Mouse (Mus musculus): ENCODE data around the gene Susd4. TPM values are rescaled to one million over a fixed set of nuclear protein-coding genes. Genes with fewer than 3 reads are reported as not detected.

Gene Susd4
- polyA plus RNA-seq, 1 experiment from 2014 or later = 4.6 TPM

DNA sequence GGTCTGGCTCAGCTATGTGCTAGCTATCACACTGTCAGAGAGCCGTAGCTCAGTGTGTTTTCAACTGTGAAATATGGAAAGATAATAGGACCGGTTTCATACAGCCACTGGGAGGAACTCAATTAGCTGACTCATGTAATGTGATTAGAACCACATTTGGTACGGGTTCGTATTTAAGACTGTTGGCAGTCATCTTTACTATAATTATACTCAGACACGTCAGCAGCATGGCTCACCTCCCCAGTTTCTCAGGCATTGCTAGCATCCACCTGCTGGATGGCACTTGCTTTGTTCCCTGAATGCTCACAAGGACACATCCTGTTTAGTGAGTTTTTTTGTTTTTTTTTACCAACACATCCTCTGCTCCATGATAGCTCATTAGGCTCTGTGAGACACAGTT is 138.4 kb downstream of the Susd4 start:
- H3K27me3 ChIP-seq (replicated peaks; ENCODE audit: control insufficient read depth, insufficient read depth, low read length) = no peaks in the 10 kb centered on the region
- no peaks in the 10 kb centered on the region for H3K4me1 ChIP-seq (replicated peaks; ENCODE audit: control insufficient read depth, insufficient read depth, low read length)
- WGBS = 77% methylated on average over 5 of the region's 5 CpGs
- H3K4me3 ChIP-seq (ENCODE audit: low read depth, low read length) = no peak overlapping the region
- H3K9me3 ChIP-seq (ENCODE audit: control insufficient read depth) = no peaks in the 10 kb centered on the region
- no peak overlapping the region for H3K27ac ChIP-seq (ENCODE audit: low read depth, low read length)
- H3K4me2 ChIP-seq (replicated peaks; ENCODE audit: low read depth) = no peak overlapping the region
- no peaks in the 10 kb centered on the region for H3K36me3 ChIP-seq (ENCODE audit: control insufficient read depth, insufficient read depth)
- ATAC-seq = no peak
- no peak for TF ChIP-seq CTCF (IDR thresholded peaks at IDR 0.05; ENCODE audit: low read depth)
- no peak overlapping the region for H3K9ac ChIP-seq (ENCODE audit: low read depth, low read length)

DNA sequence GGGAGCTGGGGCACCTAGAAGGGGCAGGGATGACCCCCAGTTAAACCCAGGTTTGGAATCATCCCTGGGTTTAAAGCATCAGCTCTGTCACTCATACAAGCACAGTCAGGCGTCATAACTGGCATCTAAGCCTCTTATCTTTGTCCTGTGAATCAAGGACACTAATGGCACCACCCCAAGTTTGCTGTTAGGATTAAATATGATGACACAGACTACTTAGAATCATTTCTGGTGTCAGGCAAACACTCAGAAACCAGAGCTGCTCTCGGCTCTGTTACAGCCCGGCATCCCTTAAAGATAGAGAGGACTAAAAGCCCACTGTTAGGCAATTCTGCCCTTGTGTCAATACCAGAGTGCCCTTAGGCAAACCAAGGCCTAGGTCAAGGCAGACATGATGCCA is 139.2 kb downstream of the Susd4 start:
- Histone ChIP-seq H3K4me1 (replicated peaks; ENCODE audit: control insufficient read depth, insufficient read depth, low read length) (no peaks in the 10 kb centered on the region), H3K27me3 (replicated peaks; ENCODE audit: control insufficient read depth, insufficient read depth, low read length) (no peaks in the 10 kb centered on the region), H3K36me3 (ENCODE audit: control insufficient read depth, insufficient read depth) (no peaks in the 10 kb centered on the region), H3K4me3 (ENCODE audit: low read depth, low read length) (no peak overlapping the region), H3K9ac (ENCODE audit: low read depth, low read length) (no peak overlapping the region), H3K4me2 (replicated peaks; ENCODE audit: low read depth) (no peak overlapping the region), H3K9me3 (ENCODE audit: control insufficient read depth) (no peaks in the 10 kb centered on the region), H3K27ac (ENCODE audit: low read depth, low read length) (no peak overlapping the region)
- 46% methylated on average over 3 of the region's 3 CpGs for WGBS
- TF ChIP-seq CTCF (IDR thresholded peaks at IDR 0.05; ENCODE audit: low read depth) = no peak
- no peak for ATAC-seq

DNA sequence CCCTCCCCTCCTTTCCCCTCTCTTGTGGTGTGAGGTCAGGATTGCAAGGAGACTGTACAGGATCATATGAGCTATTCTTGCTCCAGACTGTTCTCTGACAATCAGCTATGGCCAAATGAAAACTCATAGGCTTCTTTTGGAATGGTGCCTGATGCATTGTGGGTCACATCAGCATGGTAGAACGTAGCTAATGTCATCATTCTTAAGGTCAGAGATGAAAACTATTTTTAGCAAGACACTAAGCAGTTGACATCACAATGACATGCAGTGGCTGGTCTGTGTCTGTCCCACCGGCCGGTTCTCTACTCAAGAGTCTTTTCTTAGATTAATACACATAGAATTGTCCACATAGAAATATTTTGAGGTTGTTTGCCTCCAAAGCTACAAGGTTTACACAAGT is 142.0 kb downstream of the Susd4 start:
- WGBS = 55% methylated on average over 3 of the region's 3 CpGs

DNA sequence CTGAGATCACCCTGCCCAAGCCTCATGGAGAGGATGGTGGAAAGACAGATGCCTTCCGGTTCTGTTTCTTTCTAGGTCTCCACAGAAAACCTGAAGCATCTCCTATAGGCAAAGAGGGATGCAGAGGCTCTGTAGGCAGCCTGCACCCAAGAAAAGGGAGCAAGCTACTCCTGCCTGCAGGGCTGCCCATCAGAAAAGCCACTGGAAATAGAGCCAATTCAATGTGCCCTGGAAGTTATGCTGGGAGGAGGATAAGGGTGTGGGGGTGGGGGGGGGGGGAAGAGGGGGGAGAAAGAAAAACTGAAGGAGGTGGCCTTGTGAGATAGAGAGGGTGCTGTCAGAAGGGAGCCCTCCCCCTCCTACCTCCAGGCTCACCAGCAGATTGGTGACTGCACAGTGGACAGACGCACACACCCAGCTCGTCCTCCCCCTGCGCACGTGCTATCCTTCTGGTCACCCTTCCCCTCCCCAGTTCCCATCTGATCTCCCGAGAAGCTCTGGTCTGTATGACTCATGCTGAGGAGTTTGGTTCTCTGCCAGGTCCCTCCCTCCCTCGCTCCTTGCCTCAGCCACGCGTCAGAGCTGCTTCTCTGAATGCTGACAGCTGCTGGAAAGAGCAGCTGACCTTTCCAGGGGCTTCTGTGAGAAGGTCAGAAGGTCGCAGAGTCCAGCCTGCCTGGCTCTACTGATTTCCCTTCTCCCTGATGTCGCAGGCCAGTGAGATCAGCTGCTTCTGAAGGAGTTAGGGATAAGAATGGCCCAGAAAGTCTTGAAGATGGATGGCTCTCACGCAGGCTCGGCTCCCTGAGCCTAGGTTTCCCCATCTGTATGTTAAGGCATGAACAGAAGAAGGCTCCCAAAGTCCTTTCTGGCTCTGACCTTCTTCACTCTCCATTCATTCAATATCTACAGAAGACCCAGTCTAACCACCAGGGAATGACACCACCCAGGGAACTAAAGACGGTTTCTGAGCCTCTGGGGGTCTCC is 144.7 kb downstream of the Susd4 start:
- Histone ChIP-seq H3K4me2 (replicated peaks; ENCODE audit: low read depth) (peak overlapping the region; percentile 21; the same call in 1 of the 2 replicates), H3K4me3 (ENCODE audit: low read depth, low read length) (no peak overlapping the region), H3K36me3 (ENCODE audit: control insufficient read depth, insufficient read depth) (no peaks in the 10 kb centered on the region), H3K4me1 (replicated peaks; ENCODE audit: control insufficient read depth, insufficient read depth, low read length) (no peaks in the 10 kb centered on the region; the same call in 1 of the 2 replicates), H3K9me3 (ENCODE audit: control insufficient read depth) (no peaks in the 10 kb centered on the region), H3K27ac (ENCODE audit: low read depth, low read length) (peak overlapping the region; percentile 23; the same call in 1 of the 2 replicates), H3K9ac (ENCODE audit: low read depth, low read length) (no peak overlapping the region), H3K27me3 (replicated peaks; ENCODE audit: control insufficient read depth, insufficient read depth, low read length) (no peaks in the 10 kb centered on the region)
- ATAC-seq = peak; percentile 93
- no peak for TF ChIP-seq CTCF (IDR thresholded peaks at IDR 0.05; ENCODE audit: low read depth)
- 27% methylated on average over 10 of the region's 14 CpGs for WGBS

More for the DNA sequence above, 142.0 kb downstream of the Susd4 start:
- Histone ChIP-seq H3K4me2 (replicated peaks; ENCODE audit: low read depth) (no peak overlapping the region), H3K36me3 (ENCODE audit: control insufficient read depth, insufficient read depth) (no peaks in the 10 kb centered on the region), H3K4me3 (ENCODE audit: low read depth, low read length) (no peak overlapping the region), H3K27me3 (replicated peaks; ENCODE audit: control insufficient read depth, insufficient read depth, low read length) (no peaks in the 10 kb centered on the region), H3K27ac (ENCODE audit: low read depth, low read length) (no peak overlapping the region; the same call in 1 of the 2 replicates), H3K4me1 (replicated peaks; ENCODE audit: control insufficient read depth, insufficient read depth, low read length) (no peaks in the 10 kb centered on the region; the same call in 1 of the 2 replicates), H3K9ac (ENCODE audit: low read depth, low read length) (no peak overlapping the region), H3K9me3 (ENCODE audit: control insufficient read depth) (no peaks in the 10 kb centered on the region)
- ATAC-seq = no peak
- TF ChIP-seq CTCF (IDR thresholded peaks at IDR 0.05; ENCODE audit: low read depth) = no peak

DNA sequence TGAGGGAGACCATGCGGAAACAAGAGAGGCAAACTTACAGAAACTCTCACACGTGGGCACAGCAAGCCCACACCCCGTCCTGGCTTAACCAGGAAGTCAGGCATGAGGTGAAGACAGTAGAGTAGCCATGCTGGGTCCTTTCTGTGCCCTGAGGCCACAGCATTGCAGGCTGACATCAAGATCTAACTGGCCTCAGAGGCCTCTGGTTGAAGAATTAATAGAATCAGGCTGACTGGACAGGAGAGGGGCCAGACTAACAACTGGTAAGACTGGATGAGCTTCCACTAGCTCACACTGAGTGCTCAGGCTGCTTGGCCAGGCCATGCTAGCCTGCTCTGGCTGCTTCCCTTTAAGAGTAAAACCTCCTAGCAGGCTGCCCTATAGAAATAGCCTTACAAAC is 145.4 kb downstream of the Susd4 start:
- WGBS = 54% methylated on average over 3 of the region's 3 CpGs
- no peak overlapping the region for H3K9ac ChIP-seq (ENCODE audit: low read depth, low read length)
- H3K4me2 ChIP-seq (replicated peaks; ENCODE audit: low read depth) = no peak overlapping the region
- H3K4me3 ChIP-seq (ENCODE audit: low read depth, low read length) = no peak overlapping the region
- no peaks in the 10 kb centered on the region for H3K36me3 ChIP-seq (ENCODE audit: control insufficient read depth, insufficient read depth)
- H3K27me3 ChIP-seq (replicated peaks; ENCODE audit: control insufficient read depth, insufficient read depth, low read length) = no peaks in the 10 kb centered on the region
- peak; percentile 12; the same call in 1 of the 2 replicates for ATAC-seq
- H3K27ac ChIP-seq (ENCODE audit: low read depth, low read length) = peak overlapping the region; percentile 23; the same call in 1 of the 2 replicates
- TF ChIP-seq CTCF (IDR thresholded peaks at IDR 0.05; ENCODE audit: low read depth) = no peak
- no peaks in the 10 kb centered on the region; the same call in 1 of the 2 replicates for H3K4me1 ChIP-seq (replicated peaks; ENCODE audit: control insufficient read depth, insufficient read depth, low read length)
- H3K9me3 ChIP-seq (ENCODE audit: control insufficient read depth) = no peaks in the 10 kb centered on the region

DNA sequence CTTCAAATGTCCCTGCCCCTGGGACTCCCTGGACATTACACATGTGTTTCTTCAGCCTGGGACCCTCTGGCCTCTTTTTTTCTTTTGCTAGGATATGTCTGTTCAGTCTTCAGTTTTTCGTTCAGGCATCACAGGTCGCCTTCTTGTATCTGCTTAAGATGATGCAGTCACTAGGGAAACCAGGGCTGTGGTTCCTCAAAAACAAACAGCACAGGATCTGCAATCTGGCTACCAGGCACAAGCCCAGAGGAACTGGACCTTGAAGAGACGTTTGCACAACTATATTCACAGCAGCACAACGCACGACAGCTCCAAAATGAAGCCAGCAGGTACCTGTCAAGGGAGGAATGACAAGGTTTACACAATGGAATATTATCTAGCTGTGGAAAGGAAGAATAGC is 145.9 kb downstream of the Susd4 start:
- no peaks in the 10 kb centered on the region for H3K9me3 ChIP-seq (ENCODE audit: control insufficient read depth)
- no peaks in the 10 kb centered on the region for H3K27me3 ChIP-seq (replicated peaks; ENCODE audit: control insufficient read depth, insufficient read depth, low read length)
- TF ChIP-seq CTCF (IDR thresholded peaks at IDR 0.05; ENCODE audit: low read depth) = no peak
- H3K9ac ChIP-seq (ENCODE audit: low read depth, low read length) = no peak overlapping the region
- no peak overlapping the region for H3K4me2 ChIP-seq (replicated peaks; ENCODE audit: low read depth)
- no peaks in the 10 kb centered on the region; the same call in 1 of the 2 replicates for H3K4me1 ChIP-seq (replicated peaks; ENCODE audit: control insufficient read depth, insufficient read depth, low read length)
- no peak overlapping the region for H3K4me3 ChIP-seq (ENCODE audit: low read depth, low read length)
- H3K27ac ChIP-seq (ENCODE audit: low read depth, low read length) = no peak overlapping the region
- 85% methylated on average over 5 of the region's 5 CpGs for WGBS
- H3K36me3 ChIP-seq (ENCODE audit: control insufficient read depth, insufficient read depth) = no peaks in the 10 kb centered on the region
- no peak for ATAC-seq

All from intestine, postnatal 0 days (tissue).